Mouse (Mus musculus) brain, embryonic 14.5 days (tissue): ENCODE results near the gene Bloc1s6.

ENCODE experiments used
- CTCF ChIP-seq: fragments of 200-500 bp; IDR thresholded peaks from 2 replicates; pipeline ENCODE4 v1.5.1; 2012; ENCODE audit warnings: inconsistent platforms, mild to moderate bottlenecking, moderate library complexity, borderline replicate concordance; ENCODE audit not compliant: insufficient read depth, insufficient read length; ENCODE audit errors: extremely low read depth
- POLR2A ChIP-seq: fragments of 200-500 bp; IDR thresholded peaks from 2 replicates; pipeline ENCODE4 v1.6.1; 2012; ENCODE audit warnings: mild to moderate bottlenecking, inconsistent platforms, borderline replicate concordance; ENCODE audit not compliant: poor library complexity, insufficient read depth, insufficient read length, severe bottlenecking; ENCODE audit errors: extremely low read depth

DNA sequence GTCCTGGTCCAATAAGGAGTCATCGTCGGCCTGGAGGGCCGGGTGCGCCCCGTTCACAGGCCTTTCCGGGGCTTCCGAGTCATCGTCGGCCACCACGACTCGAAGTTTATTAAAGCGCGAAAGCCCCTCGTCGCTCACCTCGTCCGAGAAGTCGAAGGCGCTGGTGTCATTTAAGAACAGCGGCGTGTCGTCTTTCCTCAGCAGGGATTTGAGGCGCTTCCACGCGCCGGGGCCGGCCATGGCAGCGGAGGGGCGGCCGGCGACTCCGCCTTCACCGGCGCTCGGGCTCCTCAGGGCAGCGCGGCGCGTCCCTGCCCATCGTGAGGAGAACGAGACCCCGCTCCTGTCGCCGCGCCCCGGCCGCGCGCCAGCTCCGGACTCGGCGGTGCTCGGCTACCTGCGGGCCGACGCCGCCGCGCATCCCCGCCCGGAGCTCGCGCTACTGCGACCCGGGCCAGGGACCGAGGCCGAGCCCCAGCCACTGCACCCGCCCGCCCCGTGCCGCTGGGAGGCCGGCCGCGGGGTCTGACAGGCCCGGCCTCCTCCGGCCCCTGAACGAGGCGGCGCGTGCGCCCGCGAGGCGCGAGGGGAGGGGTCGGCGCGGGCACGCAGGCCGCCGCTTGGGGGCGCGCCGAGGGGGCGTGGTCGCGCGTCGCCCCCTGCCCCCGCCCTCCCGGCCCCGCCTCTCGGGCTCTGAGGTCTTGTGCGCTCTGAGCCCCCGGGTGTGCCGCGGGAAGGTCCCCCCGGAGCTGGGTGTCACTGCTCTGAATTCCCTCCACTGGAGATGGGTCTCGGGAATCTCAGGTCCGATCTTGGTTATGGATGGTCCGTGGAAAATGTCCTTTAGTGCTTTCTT, 35.9 kb upstream of the Bloc1s6 start, which contains the start of gene Slc30a4:
- TF ChIP-seq CTCF (no peak), POLR2A (peak; percentile 74)
